Mouse (Mus musculus) megakaryocyte, embryonic 14.5 days (primary cell): ENCODE measurements at regions not wholly inside any gene's neighbourhood (a gene's known extent, or its start where the extent isn't known, plus 50 kb on each side); places are given as distances from the start of the nearest gene placed in this dataset.

Experiments
- H3K27me3 ChIP-seq: replicated peaks from 2 replicates; pipeline ENCODE3; 2012; ENCODE audit warnings: inconsistent platforms
- H3K36me3 ChIP-seq: replicated peaks from 2 replicates; pipeline ENCODE3; 2012; ENCODE audit warnings: low read length, inconsistent platforms, mixed read lengths
- H3K4me1 ChIP-seq: 2 replicates; pipeline ENCODE4 v1.6.1; 2012; ENCODE audit warnings: inconsistent platforms
- H3K4me3 ChIP-seq: replicated peaks from 2 replicates; pipeline ENCODE3; 2012; ENCODE audit warnings: moderate library complexity, mild to moderate bottlenecking, inconsistent platforms
- H3K9me3 ChIP-seq: 2 replicates; pipeline ENCODE4 v1.6.1; 2012; ENCODE audit warnings: inconsistent platforms
- FLI1 ChIP-seq: IDR thresholded peaks from 2 replicates; pipeline ENCODE4 v1.6.1; 2012; ENCODE audit warnings: low read length, inconsistent platforms, mixed read lengths
- GATA1 ChIP-seq: IDR thresholded peaks from 3 replicates; pipeline ENCODE4 v1.6.1; 2012; ENCODE audit warnings: mixed read lengths, low read length, inconsistent platforms, borderline replicate concordance

- H3K4me3 ChIP-seq = no peak overlapping the region
- peaks cover 14% of the 10 kb centered on the region; the same call in 1 of the 2 replicates for H3K9me3 ChIP-seq
- no peaks in the 10 kb centered on the region for H3K27me3 ChIP-seq
- no peak for TF ChIP-seq FLI1
- TF ChIP-seq GATA1 = no peak
- no peaks in the 10 kb centered on the region for H3K36me3 ChIP-seq
- no peaks in the 10 kb centered on the region for H3K4me1 ChIP-seq
Observed at GRCm38 (mm10) chr1:35267883-35268282, 418.1 kb downstream of the Plekhb2 start.

- TF ChIP-seq GATA1 (no peak), FLI1 (no peak)
- Histone ChIP-seq H3K9me3 (peaks cover 15% of the 10 kb centered on the region), H3K4me1 (no peaks in the 10 kb centered on the region), H3K36me3 (no peaks in the 10 kb centered on the region), H3K27me3 (no peaks in the 10 kb centered on the region), H3K4me3 (no peak overlapping the region)
Observed at GRCm38 (mm10) chr1:35274978-35275377, 425.2 kb downstream of the Plekhb2 start.
